ENCODE assay signal across 15 mouse cellular contexts in genomic region chr2:109345386-109345785, GRCm38 (mm10).
"Had no signal": no experiment of that assay in that cellular context is flagged by ENCODE, and none has a peak within 500 bp of the region (broad histone marks: within the 10 kb centered on the region; RNA-seq: fewer than 3 reads in every experiment).

No protein-coding gene starts in this region.

- H3K27ac ChIP-seq: kidney, postnatal 0 days; limb, embryonic 12.5 days; liver, embryonic 14.5 days; neural tube, embryonic 15.5 days had no signal

- H3K36me3 ChIP-seq: neural tube, embryonic 15.5 days had no signal

- H3K27me3 ChIP-seq: limb, embryonic 12.5 days; neural tube, embryonic 15.5 days had no signal

- H3K4me1 ChIP-seq: limb, embryonic 12.5 days; neural tube, embryonic 15.5 days had no signal

- H3K9me3 ChIP-seq: limb, embryonic 12.5 days; neural tube, embryonic 15.5 days had no signal

- DNase-seq: kidney, adult 11 months; kidney, adult 9 months; kidney, postnatal 36 days; liver; lung, adult 18-20 months; lung, postnatal 4 days; right cerebral cortex, postnatal 4 days; spleen, adult 18-20 months; thymus, adult 18-20 months; thymus, postnatal 14 days had no signal

- H3K4me3 ChIP-seq: limb, embryonic 12.5 days; myocyte; neural tube, embryonic 15.5 days had no signal

- H3K9ac ChIP-seq: limb, embryonic 12.5 days; liver, embryonic 14.5 days; neural tube, embryonic 15.5 days had no signal

- H3K4me2 ChIP-seq: limb, embryonic 12.5 days; neural tube, embryonic 15.5 days had no signal
